21 mouse cellular contexts compared by ENCODE assay signal in genomic region chr15:5220491-5220890, GRCm38 (mm10). TPM values are rescaled to one million over a fixed set of nuclear protein-coding genes. Genes with fewer than 3 reads are reported as not detected.
DNase-seq lines count a peak whose midpoint lies in the region; ATAC-seq and TF ChIP-seq lines count a peak whose summit lies in the region.
"Had no signal": no experiment of that assay in that cellular context is flagged by ENCODE, and none has a peak within 500 bp of the region (broad histone marks: within the 10 kb centered on the region; RNA-seq: fewer than 3 reads in every experiment).

No protein-coding gene starts in this region.

- no peaks in the 10 kb centered on the region for H3K9me3 ChIP-seq in kidney, postnatal 0 days (replicated peaks; ENCODE audit: low read length)
- H3K9me3 ChIP-seq in intestine, postnatal 0 days (ENCODE audit: control insufficient read depth) = no peaks in the 10 kb centered on the region
- H3K9me3 ChIP-seq: embryonic facial prominence, embryonic 13.5 days; forebrain, embryonic 12.5 days; heart, embryonic 15.5 days had no signal

- no peak overlapping the region for H3K4me2 ChIP-seq in kidney, postnatal 0 days (ENCODE audit: low read length)
- H3K4me2 ChIP-seq in intestine, postnatal 0 days (replicated peaks; ENCODE audit: low read depth) = peak overlapping the region; percentile 10; the same call in 1 of the 2 replicates
- H3K4me2 ChIP-seq: embryonic facial prominence, embryonic 13.5 days; forebrain, embryonic 12.5 days; heart, embryonic 11.5 days; heart, embryonic 15.5 days; hindbrain, embryonic 14.5 days had no signal

- no peak for TF ChIP-seq CTCF in kidney, postnatal 0 days (IDR thresholded peaks at IDR 0.05; ENCODE audit: low read depth)
- no peak for TF ChIP-seq CTCF in kidney, adult 2 months (conservative IDR thresholded peaks at IDR 0.05; ENCODE audit: insufficient read depth, insufficient read length, low read depth, low read length)
- no peak for TF ChIP-seq CTCF in intestine, postnatal 0 days (IDR thresholded peaks at IDR 0.05; ENCODE audit: low read depth)

- WGBS in kidney, postnatal 0 days = 66% methylated on average over 6 of the region's 6 CpGs
- 67% methylated on average over 6 of the region's 6 CpGs for WGBS in kidney, adult 2 months
- WGBS in intestine, postnatal 0 days = 41% methylated on average over 6 of the region's 6 CpGs

- ATAC-seq in kidney, postnatal 0 days (replicated peaks; ENCODE audit: low FRiP score, low read depth) = peak; percentile 54; the same call in 1 of the 2 replicates
- peak; percentile 64 for ATAC-seq in intestine, postnatal 0 days
- ATAC-seq: forebrain, embryonic 16.5 days had no signal

- peaks cover 6% of the 10 kb centered on the region; the same call in 1 of the 2 replicates for H3K36me3 ChIP-seq in kidney, postnatal 0 days (ENCODE audit: insufficient read depth, low read length)
- H3K36me3 ChIP-seq in kidney, adult 2 months (ENCODE audit: control insufficient read depth, insufficient read depth, low read length) = peaks cover 2% of the 10 kb centered on the region
- peaks cover 11% of the 10 kb centered on the region; the same call in 1 of the 2 replicates for H3K36me3 ChIP-seq in intestine, postnatal 0 days (ENCODE audit: control insufficient read depth, insufficient read depth)
- H3K36me3 ChIP-seq: heart, embryonic 15.5 days; hindbrain, embryonic 10.5 days had no signal

- TF ChIP-seq POLR2A in kidney, adult 2 months (IDR thresholded peaks at IDR 0.05; ENCODE audit: low read depth, low read length) = no peak

- no peak overlapping the region for H3K9ac ChIP-seq in kidney, postnatal 0 days (ENCODE audit: low read depth, low read length)
- H3K9ac ChIP-seq in intestine, postnatal 0 days (ENCODE audit: low read depth, low read length) = no peak overlapping the region
- H3K9ac ChIP-seq: embryonic facial prominence, embryonic 13.5 days; forebrain, embryonic 12.5 days; heart, embryonic 15.5 days; hindbrain, embryonic 14.5 days had no signal

- no peak overlapping the region for H3K4me3 ChIP-seq in kidney, postnatal 0 days (replicated peaks; ENCODE audit: low read depth, low read length)
- no peak overlapping the region for H3K4me3 ChIP-seq in kidney, adult 2 months (ENCODE audit: insufficient read depth, low read depth, low read length)
- no peak overlapping the region for H3K4me3 ChIP-seq in intestine, postnatal 0 days (ENCODE audit: low read depth, low read length)
- H3K4me3 ChIP-seq: embryonic facial prominence, embryonic 13.5 days; forebrain, embryonic 12.5 days; heart, adult 2 months; heart, embryonic 15.5 days; hindbrain, embryonic 10.5 days had no signal

- no peaks in the 10 kb centered on the region for H3K27me3 ChIP-seq in kidney, postnatal 0 days (ENCODE audit: insufficient read depth, low read length)
- no peaks in the 10 kb centered on the region for H3K27me3 ChIP-seq in kidney, adult 2 months (replicated peaks; ENCODE audit: control insufficient read depth, insufficient read depth, low read length)
- no peaks in the 10 kb centered on the region for H3K27me3 ChIP-seq in intestine, postnatal 0 days (replicated peaks; ENCODE audit: control insufficient read depth, insufficient read depth, low read length)
- H3K27me3 ChIP-seq: embryonic facial prominence, embryonic 13.5 days; forebrain, embryonic 12.5 days; heart, embryonic 15.5 days had no signal

- H3K4me1 ChIP-seq in kidney, postnatal 0 days (replicated peaks; ENCODE audit: insufficient read depth, low read length) = no peaks in the 10 kb centered on the region
- no peaks in the 10 kb centered on the region for H3K4me1 ChIP-seq in kidney, adult 2 months (ENCODE audit: control insufficient read depth, insufficient read depth, low read length)
- peaks cover 5% of the 10 kb centered on the region; the same call in 1 of the 2 replicates for H3K4me1 ChIP-seq in intestine, postnatal 0 days (replicated peaks; ENCODE audit: control insufficient read depth, insufficient read depth, low read length)
- H3K4me1 ChIP-seq: embryonic facial prominence, embryonic 13.5 days; forebrain, embryonic 12.5 days; heart, embryonic 15.5 days; hindbrain, embryonic 10.5 days had no signal

- H3K27ac ChIP-seq in kidney, postnatal 0 days = 0 out of 2 replicates have a peak overlapping the region, but pooled peaks have one; percentile 25
- no peak overlapping the region for H3K27ac ChIP-seq in kidney, adult 2 months (ENCODE audit: insufficient read depth, low read depth, low read length)
- H3K27ac ChIP-seq in intestine, postnatal 0 days (ENCODE audit: low read depth, low read length) = no peak overlapping the region
- H3K27ac ChIP-seq: embryonic facial prominence, embryonic 13.5 days; forebrain, embryonic 12.5 days; heart, adult 2 months; heart, embryonic 15.5 days; hindbrain, embryonic 10.5 days; hindbrain, embryonic 14.5 days had no signal

- DNase-seq in kidney, postnatal 0 days (ENCODE audit: low spot score) = peak; percentile 4
- no peak for DNase-seq in kidney, adult 2 months
- DNase-seq in retina, postnatal 1 day = peak; percentile 4
- no peak for DNase-seq in retina, embryonic 14.5 days (ENCODE audit: low spot score)
- DNase-seq in spleen, adult 18-20 months = no peak
- DNase-seq in cerebellum, postnatal 10 days = no peak
- DNase-seq: adrenal gland, postnatal 14 days; cerebellum, adult 11-12 months; cerebellum, adult 9-10 months; cerebellum, postnatal 36 days; gastrocnemius, postnatal 10 days; heart, adult 2 months; heart, postnatal 14 days had no signal

RNA-seq across cellular contexts. Expression of gene Ptger4, which starts 23.5 kb away (rescaled TPM):
- polyA plus RNA-seq in kidney, postnatal 0 days (2015; fragmentation: Nextera tagmentation; extraction: Ambion mirVana) = 4.6 and 5.3 TPM in 2 replicates
- polyA plus RNA-seq in kidney, adult 2 months (2012; rRNA removed) = 5.6 and 5.7 TPM in 2 replicates
- 14.5 and 15.1 TPM in 2 replicates for polyA plus RNA-seq in intestine, postnatal 0 days (2015; fragmentation: Nextera tagmentation; extraction: Ambion mirVana)

RNA-seq across cellular contexts. Expression of gene Ttc33, which starts 35.2 kb away (rescaled TPM):
- polyA plus RNA-seq in kidney, postnatal 0 days (2015; fragmentation: Nextera tagmentation; extraction: Ambion mirVana) = 45.9 and 47.4 TPM in 2 replicates
- 9.6 and 14.2 TPM in 2 replicates for polyA plus RNA-seq in kidney, adult 2 months (2012; rRNA removed)
- polyA plus RNA-seq in intestine, postnatal 0 days (2015; fragmentation: Nextera tagmentation; extraction: Ambion mirVana) = 26.0 and 28.8 TPM in 2 replicates

Comparison
In these comparisons a context has a peak if more than half of its experiments do, and no peak if none do; other contexts are left out.
1. DNase-seq: peak in kidney, postnatal 0 days (single experiment) and retina, postnatal 1 day (single experiment); none in kidney, adult 2 months (single experiment), retina, embryonic 14.5 days (single experiment), spleen, adult 18-20 months (0 of 2) and cerebellum, postnatal 10 days (0 of 2).